Mouse (Mus musculus) Muller cell, postnatal 12 days (primary cell): ENCODE data around the gene Cbx5.
A peak's percentile ranks its signal among the peaks of the same experiment; 100 is the strongest.

ENCODE experiments used
- DNase-seq: peaks from one replicate; pipeline ENCODE4 v3.0.0-alpha.2; 2015; ENCODE audit errors: inconsistent ontology term

The Cbx5 gene

DNA sequence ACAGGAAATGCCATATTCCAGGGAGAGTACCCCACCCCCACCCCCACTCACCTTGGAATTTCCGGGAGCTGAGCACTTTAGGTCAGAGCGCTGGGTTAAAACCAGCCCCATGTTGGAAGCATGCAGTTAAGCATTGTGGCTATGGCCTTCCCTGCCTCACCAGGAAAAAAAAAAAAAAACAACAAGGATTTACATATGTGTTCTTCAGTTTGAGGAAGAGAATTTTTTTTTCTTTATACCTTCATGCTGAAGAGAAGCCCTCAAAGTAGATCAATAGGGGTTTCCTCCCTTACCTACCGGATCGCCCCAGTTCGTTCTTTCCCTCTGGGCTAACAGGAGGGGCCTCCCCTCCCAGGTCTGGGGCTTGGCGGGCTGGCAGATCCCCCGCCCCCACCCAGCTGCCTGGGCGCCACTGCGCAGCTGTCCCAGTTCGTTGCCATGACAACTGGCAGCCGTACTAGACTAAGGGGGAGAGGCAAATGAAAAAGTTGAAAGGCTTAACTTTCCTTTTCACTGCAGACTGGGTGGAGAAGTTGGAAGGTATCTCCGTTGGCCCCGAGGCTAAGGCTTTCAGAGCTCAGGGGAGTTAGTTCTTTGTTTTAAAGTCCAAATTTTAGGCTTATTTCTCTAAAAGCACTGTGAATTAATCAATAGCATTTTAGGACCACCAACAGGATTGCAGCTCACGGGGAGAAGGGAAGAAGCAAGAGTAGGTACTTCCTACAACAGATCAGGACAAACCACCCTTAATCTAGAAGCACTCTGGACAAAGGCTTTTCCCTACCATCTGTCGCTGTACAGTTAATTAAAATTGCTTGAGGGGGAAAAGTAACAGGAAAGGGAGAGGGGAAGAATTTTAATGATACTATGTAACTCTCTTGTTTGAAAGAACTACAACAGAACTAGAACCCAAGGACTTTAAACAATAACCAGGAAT, 24.4 kb downstream of the Cbx5 start:
- DNase-seq = peak; percentile 92

- peak; percentile 65 for DNase-seq
These were observed 25.5 kb downstream of the Cbx5 start for GRCm38 (mm10) chr15:103214149-103214548.

GRCm38 (mm10) chr15:103205156-103205555, 34.5 kb downstream of the Cbx5 start:
- no peak for DNase-seq

DNA sequence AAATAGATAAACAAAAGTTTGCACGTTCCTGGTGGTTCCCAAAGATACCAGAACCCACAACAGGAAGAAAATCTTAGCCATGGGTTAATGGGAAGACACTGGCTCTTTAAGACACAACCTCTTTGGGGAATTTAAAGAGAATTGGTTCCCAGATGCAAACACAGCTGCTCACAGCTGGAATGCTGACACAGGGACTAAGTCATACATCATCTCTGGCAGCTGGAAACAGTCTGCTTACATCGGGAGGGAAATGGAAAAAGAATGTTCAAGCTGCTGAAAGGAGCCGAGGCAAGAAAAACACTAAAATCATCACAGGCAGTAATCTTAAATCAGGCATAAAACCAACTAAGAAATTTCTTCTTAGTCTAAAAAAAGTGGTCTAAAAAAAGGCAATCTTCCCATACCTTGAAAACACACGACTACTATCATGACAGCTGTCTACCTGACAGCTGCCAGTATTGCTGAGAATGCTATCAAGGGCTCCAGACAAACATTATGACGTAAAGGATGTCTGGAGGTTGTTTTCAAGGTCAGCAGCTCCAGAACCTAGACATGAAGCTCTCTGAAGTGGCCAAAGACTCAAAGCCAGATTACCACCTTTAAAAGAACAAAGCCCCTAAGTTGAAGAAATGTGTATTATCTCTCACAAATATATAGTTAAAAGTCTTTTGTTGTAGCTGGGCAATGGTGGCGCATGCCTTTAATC, 37.4 kb downstream of the Cbx5 start:
- no peak for DNase-seq

DNA sequence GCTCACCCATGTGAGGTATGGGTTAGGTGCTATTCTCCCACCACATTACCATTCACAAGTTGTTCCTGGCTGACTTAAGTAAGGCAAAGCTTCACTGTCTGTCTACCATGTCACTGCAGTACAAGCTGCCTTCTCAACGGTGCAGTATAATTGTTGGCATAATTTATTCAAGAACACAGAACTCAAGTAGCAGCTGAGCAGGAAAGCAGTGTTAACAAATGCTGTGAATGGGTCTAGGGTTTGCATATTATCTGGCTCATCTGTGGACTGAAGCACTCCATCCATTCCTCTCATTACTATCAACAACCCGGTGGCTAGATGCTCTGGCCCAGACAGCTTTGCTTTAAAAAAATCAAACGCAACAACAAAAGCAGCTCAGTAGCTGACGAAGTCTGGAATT, 41.8 kb downstream of the Cbx5 start:
- no peak for DNase-seq

- no peak for DNase-seq
These were observed 42.8 kb downstream of the Cbx5 start for GRCm38 (mm10) chr15:103196835-103197234.

DNA sequence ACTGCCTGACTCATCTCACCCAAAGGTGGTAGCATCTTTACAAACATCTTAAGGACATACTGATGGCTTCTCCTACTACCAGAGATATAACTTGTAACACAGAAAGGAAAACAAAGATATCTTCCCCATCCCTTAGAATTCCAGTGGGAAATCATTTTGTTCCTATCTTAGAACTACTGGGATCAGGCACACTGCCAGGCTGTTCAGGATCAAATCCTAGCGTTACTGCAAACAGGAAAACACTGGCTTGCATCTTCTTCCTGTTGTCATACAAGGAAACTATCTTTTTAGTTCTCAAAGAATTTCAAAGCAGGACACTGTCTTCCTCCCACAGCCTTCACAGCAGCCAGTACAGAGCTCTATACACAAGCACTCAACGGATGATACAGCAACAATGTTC, 46.0 kb downstream of the Cbx5 start:
- DNase-seq = no peak

DNA sequence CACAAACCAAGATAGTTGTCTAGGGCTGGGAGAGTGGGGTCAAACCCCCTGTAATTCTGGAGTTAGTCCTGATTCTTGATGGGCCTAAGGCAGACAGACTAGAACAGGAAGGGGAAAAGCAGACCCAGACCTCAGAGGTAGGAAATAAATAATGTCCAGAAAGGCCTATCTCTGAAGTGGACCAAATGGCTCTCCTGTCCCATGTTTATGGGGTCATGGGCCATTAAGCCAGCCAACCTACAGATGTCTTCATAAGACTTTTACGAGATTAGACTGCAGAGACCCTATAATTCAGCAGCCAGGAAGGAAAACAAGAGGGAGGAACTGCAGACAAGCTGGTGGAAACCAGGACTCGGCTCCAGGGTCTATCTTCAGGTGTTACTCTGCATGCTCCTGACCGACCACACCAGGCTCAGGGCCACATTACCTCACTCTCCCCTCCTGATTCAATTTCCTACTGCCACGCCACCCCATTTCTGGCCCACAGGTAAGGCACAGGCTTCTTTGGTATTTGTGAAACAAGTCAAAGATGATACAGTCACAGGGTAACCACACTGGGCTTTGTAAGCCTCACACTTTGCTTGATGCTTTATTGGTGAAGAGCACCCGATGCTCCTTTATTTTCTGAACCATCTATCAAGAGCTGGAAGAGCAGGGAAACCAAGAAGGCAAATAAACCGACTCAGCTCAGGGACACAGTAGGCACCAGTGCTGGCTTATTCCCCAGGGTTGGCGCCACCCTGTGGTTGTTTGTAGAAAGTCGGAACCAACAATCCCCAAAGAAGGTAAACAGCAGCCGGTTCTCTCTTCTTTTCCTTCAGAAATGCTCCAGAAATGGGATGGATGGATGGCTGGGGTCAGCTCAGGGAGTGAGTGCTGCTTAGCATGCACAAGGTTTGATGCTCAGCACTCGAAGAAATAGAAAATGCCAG, 48.8 kb downstream of the Cbx5 start:
- DNase-seq = no peak

DNA sequence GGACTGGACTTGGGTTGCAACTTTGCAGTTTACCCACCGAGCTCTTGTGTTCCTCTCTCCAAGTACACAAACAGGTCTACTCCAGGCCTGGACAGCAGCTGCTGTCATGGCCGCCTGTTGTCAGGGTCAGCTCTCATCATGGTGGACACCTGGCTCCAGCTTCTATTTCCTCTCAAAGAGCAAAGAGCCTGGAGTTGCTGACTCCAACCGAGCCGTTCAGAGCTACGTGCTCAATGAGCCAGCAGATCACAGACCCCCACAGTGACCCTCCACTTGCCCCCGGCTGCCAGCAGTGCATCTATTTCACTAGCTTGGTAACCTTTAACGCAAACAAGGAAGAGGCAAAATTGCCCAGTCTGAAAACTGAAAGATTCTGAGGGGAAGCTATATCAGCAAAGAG, 49.5 kb downstream of the Cbx5 start:
- no peak for DNase-seq

DNA sequence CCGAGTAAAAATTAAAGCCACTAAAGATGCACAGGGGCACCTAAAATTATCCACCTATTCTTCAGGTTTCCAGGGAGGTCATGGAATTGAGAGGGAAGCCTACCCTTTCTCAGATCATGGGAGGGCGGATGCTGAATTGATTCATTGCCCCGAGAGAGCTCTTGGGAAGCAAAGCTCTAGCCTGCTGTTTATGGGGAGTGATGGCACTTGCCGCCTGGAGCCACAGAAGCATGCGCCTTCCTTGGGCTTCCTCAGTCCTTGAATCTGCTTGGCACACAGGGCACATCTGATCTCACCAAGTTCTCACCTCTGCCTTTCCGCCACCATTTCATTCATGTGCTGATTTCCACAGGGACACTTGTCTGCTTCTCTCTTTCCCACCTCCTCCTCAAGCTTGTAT, 51.8 kb downstream of the Cbx5 start:
- DNase-seq = no peak

- peak; percentile 29 for DNase-seq
These were observed 54.0 kb downstream of the Cbx5 start for GRCm38 (mm10) chr15:103185462-103186198.

- no peak for DNase-seq
These were observed 55.7 kb downstream of the Cbx5 start for GRCm38 (mm10) chr15:103183651-103184610.

DNA sequence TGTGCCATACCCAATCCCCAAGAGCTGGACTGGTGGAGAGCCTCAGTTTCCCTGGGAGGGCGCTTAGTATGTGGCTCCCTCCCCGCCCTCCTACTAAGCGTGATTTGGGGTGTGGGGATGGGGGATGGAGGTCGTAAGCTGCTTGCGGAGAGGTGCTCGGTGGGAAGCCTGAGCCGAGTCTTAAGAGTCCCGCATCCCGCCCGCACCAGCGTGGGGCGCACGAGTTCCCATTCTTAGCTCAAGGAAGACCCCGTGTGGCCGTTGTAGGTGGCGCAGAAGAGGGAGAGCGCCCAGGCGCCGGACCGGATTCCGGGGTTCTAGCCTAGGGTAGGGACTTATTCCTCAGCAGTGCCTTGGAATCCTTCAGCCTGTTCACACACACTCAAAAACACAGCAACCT, 56.5 kb downstream of the Cbx5 start:
- DNase-seq = peak; percentile 75

DNA sequence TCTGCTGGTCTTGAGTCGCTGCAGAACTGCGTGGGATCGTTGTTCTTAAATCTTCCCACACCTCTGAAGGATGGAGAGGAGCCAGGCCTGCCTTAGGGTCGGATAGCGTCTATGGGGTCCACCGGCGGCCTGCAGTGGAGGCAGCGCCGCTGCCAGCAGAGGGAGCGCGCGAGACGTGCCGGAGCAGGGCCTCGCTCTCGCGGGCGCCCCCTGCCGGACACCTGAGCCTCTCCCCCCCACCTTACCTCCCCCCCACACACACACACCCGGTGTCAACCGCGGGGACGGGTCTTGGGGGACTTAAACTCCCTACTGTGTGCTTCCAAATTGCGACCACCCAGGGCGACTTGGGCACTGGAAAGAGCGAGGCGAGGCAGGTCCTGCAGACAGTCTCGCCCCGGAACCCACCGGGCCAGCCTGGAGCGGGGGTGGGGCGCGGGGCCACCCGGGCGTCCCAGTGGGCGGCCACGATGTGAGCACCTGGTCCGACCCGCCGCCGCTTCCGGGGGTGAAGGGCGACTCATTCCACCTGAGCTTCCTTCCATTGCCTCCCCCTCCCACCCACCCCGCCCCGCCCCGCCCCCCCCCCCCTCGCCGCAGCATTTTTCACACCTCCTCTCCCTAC, 57.3 kb downstream of the Cbx5 start:
- DNase-seq = peak; percentile 74

GRCm38 (mm10) chr15:103180406-103180805, 59.2 kb downstream of the Cbx5 start:
- no peak for DNase-seq

- DNase-seq = no peak
These were observed 60.8 kb downstream of the Cbx5 start for GRCm38 (mm10) chr15:103178767-103179166.

DNA sequence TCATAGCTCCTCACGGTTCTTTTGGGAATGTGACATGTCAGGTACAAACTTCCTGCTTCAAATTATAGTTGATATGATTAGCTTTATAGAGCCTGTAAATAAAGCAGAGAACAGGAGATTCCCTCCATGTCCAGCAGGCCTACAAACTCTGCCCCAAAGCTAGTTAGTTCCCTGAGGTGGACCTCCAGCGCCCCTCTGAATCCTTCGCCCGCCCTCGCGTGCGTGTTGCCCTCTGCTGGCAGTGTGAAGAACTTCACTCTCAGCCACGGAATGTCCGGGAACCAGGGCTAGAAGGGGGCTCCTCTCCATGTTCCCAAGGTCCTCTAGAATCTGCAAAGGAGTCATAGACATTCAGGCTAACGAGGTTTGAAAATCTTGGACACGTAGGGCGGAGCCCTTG, 61.5 kb downstream of the Cbx5 start:
- peak; percentile 23 for DNase-seq

DNA sequence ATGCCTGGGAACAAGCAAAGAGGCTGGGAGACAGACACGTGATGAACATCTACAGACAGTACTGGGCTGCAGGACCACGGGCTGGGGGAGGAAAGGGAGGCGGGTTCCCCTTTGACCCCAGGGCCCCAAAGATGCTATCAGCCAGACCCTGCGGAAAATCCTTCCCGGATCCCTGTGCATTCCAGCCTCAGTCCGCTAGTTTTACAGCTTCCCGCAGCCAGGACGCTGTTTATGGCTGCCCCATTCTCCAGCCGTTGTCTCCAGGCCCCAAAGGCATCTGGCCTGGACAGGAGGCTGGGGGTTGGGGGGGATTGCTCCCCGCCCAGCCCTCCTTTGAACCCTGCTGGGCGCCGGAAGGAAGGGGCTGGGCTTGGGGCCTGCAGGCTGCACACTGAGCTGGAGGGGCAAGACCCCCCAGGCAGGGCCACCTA, 62.0 kb downstream of the Cbx5 start:
- DNase-seq = no peak

DNA sequence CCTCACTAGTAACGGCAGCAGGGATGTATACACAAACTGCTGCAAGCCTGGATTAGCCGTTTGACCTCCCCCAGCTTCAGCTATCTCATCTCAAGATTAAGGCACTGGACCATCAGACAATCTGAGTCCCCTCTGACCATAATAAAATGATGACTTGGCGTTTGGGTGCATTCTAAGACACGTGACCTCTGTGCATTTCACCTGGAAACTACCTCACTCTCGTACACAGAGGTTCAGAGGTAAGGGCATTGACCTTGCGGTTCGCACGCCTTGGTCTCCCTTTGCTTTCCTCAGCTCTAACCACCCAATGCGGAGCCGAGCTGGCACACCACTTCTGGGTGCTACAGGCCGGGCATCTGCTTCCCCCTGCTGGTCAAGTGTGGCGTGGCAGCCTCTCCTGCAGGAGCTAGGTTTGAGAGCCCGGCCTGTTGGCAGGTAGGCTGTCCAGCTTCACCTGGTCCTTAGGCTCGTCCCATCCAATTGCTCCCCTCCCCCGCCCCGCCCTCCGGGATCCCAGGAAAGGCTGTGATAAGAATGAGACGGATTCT, 62.7 kb downstream of the Cbx5 start:
- peak; percentile 59 for DNase-seq
